Mouse (Mus musculus): ENCODE results near the gene Zfp366. TPM values are rescaled to one million over a fixed set of nuclear protein-coding genes. Genes with fewer than 3 reads are reported as not detected.

Gene Zfp366
- polyA plus RNA-seq, 1 experiment = 1.1 TPM

GRCm38 (mm10) chr13:99256916-99257315 is 72.3 kb downstream of the Zfp366 start:
- Histone ChIP-seq H3K27ac (ENCODE audit: control insufficient read depth, insufficient read depth, low read depth, low read length, poor library complexity) (no peak overlapping the region), H3K4me1 (ENCODE audit: control insufficient read depth, insufficient read depth, low read length) (no peaks in the 10 kb centered on the region), H3K4me3 (replicated peaks; ENCODE audit: control insufficient read depth, low read depth, low read length) (no peak overlapping the region)
- TF ChIP-seq POLR2A (IDR thresholded peaks at IDR 0.05; ENCODE audit: borderline replicate concordance, control insufficient read depth, low read depth, low read length) (no peak), CTCF (IDR thresholded peaks at IDR 0.05; ENCODE audit: control insufficient read depth, insufficient read depth, low read length) (no peak)
- 86% methylated on average over 4 of the region's 4 CpGs for WGBS

- H3K4me3 ChIP-seq (replicated peaks; ENCODE audit: control insufficient read depth, low read depth, low read length) = no peak overlapping the region
- TF ChIP-seq POLR2A (IDR thresholded peaks at IDR 0.05; ENCODE audit: borderline replicate concordance, control insufficient read depth, low read depth, low read length) (no peak), CTCF (IDR thresholded peaks at IDR 0.05; ENCODE audit: control insufficient read depth, insufficient read depth, low read length) (no peak)
- no peak overlapping the region for H3K27ac ChIP-seq (ENCODE audit: control insufficient read depth, insufficient read depth, low read depth, low read length, poor library complexity)
- WGBS = 80% methylated on average over 3 of the region's 3 CpGs
- H3K4me1 ChIP-seq (ENCODE audit: control insufficient read depth, insufficient read depth, low read length) = no peaks in the 10 kb centered on the region
Observed at GRCm38 (mm10) chr13:99258677-99259076, 74.1 kb downstream of the Zfp366 start.

GRCm38 (mm10) chr13:99259502-99260174 is 75.0 kb downstream of the Zfp366 start:
- WGBS = 88% methylated on average over 15 of the region's 15 CpGs
- no peak overlapping the region for H3K27ac ChIP-seq (ENCODE audit: control insufficient read depth, insufficient read depth, low read depth, low read length, poor library complexity)
- no peak for TF ChIP-seq POLR2A (IDR thresholded peaks at IDR 0.05; ENCODE audit: borderline replicate concordance, control insufficient read depth, low read depth, low read length)
- TF ChIP-seq CTCF (IDR thresholded peaks at IDR 0.05; ENCODE audit: control insufficient read depth, insufficient read depth, low read length) = no peak
- no peak overlapping the region for H3K4me3 ChIP-seq (replicated peaks; ENCODE audit: control insufficient read depth, low read depth, low read length)
- H3K4me1 ChIP-seq (ENCODE audit: control insufficient read depth, insufficient read depth, low read length) = no peaks in the 10 kb centered on the region

GRCm38 (mm10) chr13:99262406-99262805 is 77.8 kb downstream of the Zfp366 start:
- no peak for TF ChIP-seq CTCF (IDR thresholded peaks at IDR 0.05; ENCODE audit: control insufficient read depth, insufficient read depth, low read length)
- no peak for TF ChIP-seq POLR2A (IDR thresholded peaks at IDR 0.05; ENCODE audit: borderline replicate concordance, control insufficient read depth, low read depth, low read length)
- H3K4me1 ChIP-seq (ENCODE audit: control insufficient read depth, insufficient read depth, low read length) = no peaks in the 10 kb centered on the region
- 78% methylated on average over 1 of the region's 1 CpGs for WGBS
- no peak overlapping the region for H3K4me3 ChIP-seq (replicated peaks; ENCODE audit: control insufficient read depth, low read depth, low read length)
- no peak overlapping the region for H3K27ac ChIP-seq (ENCODE audit: control insufficient read depth, insufficient read depth, low read depth, low read length, poor library complexity)

- Histone ChIP-seq H3K27ac (ENCODE audit: control insufficient read depth, insufficient read depth, low read depth, low read length, poor library complexity) (no peak overlapping the region), H3K4me1 (ENCODE audit: control insufficient read depth, insufficient read depth, low read length) (no peaks in the 10 kb centered on the region), H3K4me3 (replicated peaks; ENCODE audit: control insufficient read depth, low read depth, low read length) (no peak overlapping the region)
- 39% methylated on average over 4 of the region's 4 CpGs for WGBS
- no peak for TF ChIP-seq CTCF (IDR thresholded peaks at IDR 0.05; ENCODE audit: control insufficient read depth, insufficient read depth, low read length)
- no peak for TF ChIP-seq POLR2A (IDR thresholded peaks at IDR 0.05; ENCODE audit: borderline replicate concordance, control insufficient read depth, low read depth, low read length)
Observed at GRCm38 (mm10) chr13:99263159-99263783, 78.6 kb downstream of the Zfp366 start.

GRCm38 (mm10) chr13:99264483-99264882 is 79.9 kb downstream of the Zfp366 start:
- H3K4me3 ChIP-seq (replicated peaks; ENCODE audit: control insufficient read depth, low read depth, low read length) = no peak overlapping the region
- H3K27ac ChIP-seq (ENCODE audit: control insufficient read depth, insufficient read depth, low read depth, low read length, poor library complexity) = no peak overlapping the region
- TF ChIP-seq POLR2A (IDR thresholded peaks at IDR 0.05; ENCODE audit: borderline replicate concordance, control insufficient read depth, low read depth, low read length) = no peak
- no peak for TF ChIP-seq CTCF (IDR thresholded peaks at IDR 0.05; ENCODE audit: control insufficient read depth, insufficient read depth, low read length)
- H3K4me1 ChIP-seq (ENCODE audit: control insufficient read depth, insufficient read depth, low read length) = no peaks in the 10 kb centered on the region
- WGBS = 82% methylated on average over 6 of the region's 6 CpGs

GRCm38 (mm10) chr13:99272046-99272445 is 87.4 kb downstream of the Zfp366 start:
- 77% methylated on average over 3 of the region's 3 CpGs for WGBS
- no peak overlapping the region for H3K4me3 ChIP-seq (replicated peaks; ENCODE audit: control insufficient read depth, low read depth, low read length)
- no peak overlapping the region for H3K27ac ChIP-seq (ENCODE audit: control insufficient read depth, insufficient read depth, low read depth, low read length, poor library complexity)
- no peaks in the 10 kb centered on the region for H3K4me1 ChIP-seq (ENCODE audit: control insufficient read depth, insufficient read depth, low read length)
- TF ChIP-seq CTCF (IDR thresholded peaks at IDR 0.05; ENCODE audit: control insufficient read depth, insufficient read depth, low read length) (no peak), POLR2A (IDR thresholded peaks at IDR 0.05; ENCODE audit: borderline replicate concordance, control insufficient read depth, low read depth, low read length) (no peak)

GRCm38 (mm10) chr13:99277521-99277920 is 92.9 kb downstream of the Zfp366 start:
- H3K27ac ChIP-seq (ENCODE audit: control insufficient read depth, insufficient read depth, low read depth, low read length, poor library complexity) = no peak overlapping the region
- H3K4me3 ChIP-seq (replicated peaks; ENCODE audit: control insufficient read depth, low read depth, low read length) = no peak overlapping the region
- TF ChIP-seq POLR2A (IDR thresholded peaks at IDR 0.05; ENCODE audit: borderline replicate concordance, control insufficient read depth, low read depth, low read length) (no peak), CTCF (IDR thresholded peaks at IDR 0.05; ENCODE audit: control insufficient read depth, insufficient read depth, low read length) (no peak)
- no peaks in the 10 kb centered on the region for H3K4me1 ChIP-seq (ENCODE audit: control insufficient read depth, insufficient read depth, low read length)
- 89% methylated on average over 3 of the region's 3 CpGs for WGBS

All from bone marrow, adult 2 months (tissue).